ENCODE assay signal across 9 mouse cellular contexts in the genomic region with DNA sequence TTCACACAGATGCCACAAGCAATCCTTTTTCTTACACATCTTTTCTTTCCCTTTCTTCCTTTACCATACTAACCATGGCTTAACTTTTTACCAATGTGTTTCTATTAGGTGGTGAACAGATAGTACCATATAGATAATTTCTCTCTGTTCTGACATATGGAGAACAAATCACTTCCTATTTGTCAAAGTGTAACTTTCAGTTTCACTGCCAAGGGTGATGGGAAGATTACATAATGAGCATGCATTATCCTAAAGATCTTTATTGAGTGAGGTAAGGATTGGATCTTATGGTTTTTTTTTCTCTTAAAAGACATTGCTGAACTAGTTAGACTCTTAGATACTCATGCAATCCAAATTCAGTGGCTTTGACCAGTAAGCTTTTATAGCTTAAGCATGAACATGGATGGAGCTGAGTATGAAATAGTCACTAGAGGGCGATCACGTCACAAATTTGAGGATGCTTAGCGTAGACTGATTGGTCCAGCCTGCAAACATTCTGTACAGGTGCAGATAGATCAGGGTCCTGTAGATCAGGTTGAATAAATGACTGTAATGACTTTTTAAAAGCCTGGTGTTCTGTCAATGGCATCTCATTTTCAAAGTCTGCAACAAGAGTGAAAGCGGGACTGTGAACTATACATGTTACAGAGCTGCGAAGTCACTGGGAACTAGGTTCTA.
DNase-seq lines count a peak whose midpoint lies in the region; ATAC-seq and TF ChIP-seq lines count a peak whose summit lies in the region.
"Had no signal": no experiment of that assay in that cellular context is flagged by ENCODE, and none has a peak within 500 bp of the region (broad histone marks: within the 10 kb centered on the region; RNA-seq: fewer than 3 reads in every experiment).

No protein-coding gene starts in this region.

- peak; percentile 62; the same call in 1 of the 2 replicates for ATAC-seq in limb, embryonic 11.5 days (ENCODE audit: insufficient number of reproducible peaks, low FRiP score, low TSS enrichment, low read depth)
- peak; percentile 92 for ATAC-seq in hindbrain, embryonic 14.5 days (ENCODE audit: low FRiP score)
- ATAC-seq in midbrain, embryonic 14.5 days (ENCODE audit: low FRiP score, low TSS enrichment): peak; percentile 89; the same call in 1 of the 2 replicates

- TF ChIP-seq CTCF in brain, embryonic 14.5 days (IDR thresholded peaks at IDR 0.05; ENCODE audit: borderline replicate concordance, extremely low read depth, insufficient read depth, insufficient read length): peak; percentile 71

- no peaks in the 10 kb centered on the region for H3K9me3 ChIP-seq in limb, embryonic 11.5 days (ENCODE audit: control insufficient read depth, low read length)
- no peaks in the 10 kb centered on the region for H3K9me3 ChIP-seq in limb, embryonic 10.5 days (replicated peaks)
- H3K9me3 ChIP-seq in hindbrain, embryonic 14.5 days (ENCODE audit: control insufficient read depth, low read length): no peaks in the 10 kb centered on the region
- no peaks in the 10 kb centered on the region for H3K9me3 ChIP-seq in midbrain, embryonic 14.5 days (ENCODE audit: control insufficient read depth, low read length)
- H3K9me3 ChIP-seq: limb, embryonic 15.5 days had no signal

- peak; percentile 59 for DNase-seq in limb, embryonic 11.5 days (ENCODE audit: low spot score)
- no peak for DNase-seq in limb, embryonic 10.5 days (ENCODE audit: low spot score)
- peak; percentile 91 for DNase-seq in brain, embryonic 14.5 days (ENCODE audit: low read depth)
- DNase-seq in fibroblast of lung, adult 2 months (ENCODE audit: low read depth): peak; percentile 27
- peak; percentile 86 for DNase-seq in hindbrain, embryonic 14.5 days (ENCODE audit: low spot score)
- peak; percentile 44 to 51 for DNase-seq in left cerebral cortex, adult 18-20 months (ENCODE audit: low spot score in 2 of 2)
- DNase-seq in midbrain, embryonic 14.5 days: peak; percentile 91
- no peak for DNase-seq in ovary, adult 18-20 months (ENCODE audit: low spot score)

- TF ChIP-seq POLR2A in brain, embryonic 14.5 days (IDR thresholded peaks at IDR 0.05; ENCODE audit: borderline replicate concordance, extremely low read depth, insufficient read depth, insufficient read length, poor library complexity, severe bottlenecking): no peak

- H3K4me2 ChIP-seq in limb, embryonic 11.5 days (ENCODE audit: low read depth, severe bottlenecking): no peak overlapping the region
- no peak overlapping the region for H3K4me2 ChIP-seq in hindbrain, embryonic 14.5 days (replicated peaks)
- H3K4me2 ChIP-seq in midbrain, embryonic 14.5 days (ENCODE audit: low read length): no peak overlapping the region
- H3K4me2 ChIP-seq: limb, embryonic 15.5 days had no signal

- H3K36me3 ChIP-seq in limb, embryonic 11.5 days (ENCODE audit: control insufficient read depth, insufficient read depth, low read length): no peaks in the 10 kb centered on the region
- no peaks in the 10 kb centered on the region for H3K36me3 ChIP-seq in limb, embryonic 10.5 days
- no peaks in the 10 kb centered on the region for H3K36me3 ChIP-seq in hindbrain, embryonic 14.5 days (replicated peaks; ENCODE audit: control insufficient read depth, insufficient read depth)
- H3K36me3 ChIP-seq in midbrain, embryonic 14.5 days (ENCODE audit: control insufficient read depth, insufficient read depth, low read length): no peaks in the 10 kb centered on the region
- H3K36me3 ChIP-seq: limb, embryonic 15.5 days had no signal

- no peak overlapping the region for H3K27ac ChIP-seq in limb, embryonic 11.5 days (replicated peaks; ENCODE audit: low read depth, low read length)
- no peak overlapping the region for H3K27ac ChIP-seq in limb, embryonic 10.5 days
- H3K27ac ChIP-seq in hindbrain, embryonic 14.5 days: no peak overlapping the region
- H3K27ac ChIP-seq in midbrain, embryonic 14.5 days (replicated peaks; ENCODE audit: low read depth, low read length): no peak overlapping the region
- H3K27ac ChIP-seq: limb, embryonic 15.5 days had no signal

- 34% methylated on average over 5 of the region's 5 CpGs for WGBS in limb, embryonic 11.5 days
- WGBS in limb, embryonic 10.5 days: 37% methylated on average over 5 of the region's 5 CpGs
- 34% methylated on average over 5 of the region's 5 CpGs for WGBS in hindbrain, embryonic 14.5 days
- 33% methylated on average over 5 of the region's 5 CpGs for WGBS in midbrain, embryonic 14.5 days

- H3K27me3 ChIP-seq in limb, embryonic 11.5 days (ENCODE audit: control insufficient read depth, insufficient read depth, low read length): no peaks in the 10 kb centered on the region
- no peaks in the 10 kb centered on the region for H3K27me3 ChIP-seq in limb, embryonic 10.5 days (ENCODE audit: low read depth, poor library complexity, severe bottlenecking)
- H3K27me3 ChIP-seq in hindbrain, embryonic 14.5 days (ENCODE audit: control insufficient read depth, insufficient read depth, low read length): no peaks in the 10 kb centered on the region
- H3K27me3 ChIP-seq in midbrain, embryonic 14.5 days (ENCODE audit: control insufficient read depth, insufficient read depth, low read length): no peaks in the 10 kb centered on the region
- H3K27me3 ChIP-seq: limb, embryonic 15.5 days had no signal

- H3K9ac ChIP-seq in limb, embryonic 11.5 days (ENCODE audit: low read length): no peak overlapping the region
- no peak overlapping the region for H3K9ac ChIP-seq in hindbrain, embryonic 14.5 days
- H3K9ac ChIP-seq in midbrain, embryonic 14.5 days (replicated peaks; ENCODE audit: low read length): no peak overlapping the region
- H3K9ac ChIP-seq: limb, embryonic 15.5 days had no signal

- H3K4me1 ChIP-seq in limb, embryonic 11.5 days (ENCODE audit: control insufficient read depth, insufficient read depth, low read length): no peaks in the 10 kb centered on the region
- H3K4me1 ChIP-seq in limb, embryonic 10.5 days: no peaks in the 10 kb centered on the region
- H3K4me1 ChIP-seq in hindbrain, embryonic 14.5 days (replicated peaks; ENCODE audit: control insufficient read depth, insufficient read depth, low read length): no peaks in the 10 kb centered on the region
- no peaks in the 10 kb centered on the region for H3K4me1 ChIP-seq in midbrain, embryonic 14.5 days (ENCODE audit: control insufficient read depth, insufficient read depth, low read length)
- H3K4me1 ChIP-seq: limb, embryonic 15.5 days had no signal

- no peak overlapping the region for H3K4me3 ChIP-seq in limb, embryonic 11.5 days (ENCODE audit: low read depth, low read length)
- no peak overlapping the region for H3K4me3 ChIP-seq in limb, embryonic 10.5 days
- H3K4me3 ChIP-seq in hindbrain, embryonic 14.5 days (replicated peaks; ENCODE audit: low read length): no peak overlapping the region
- no peak overlapping the region for H3K4me3 ChIP-seq in midbrain, embryonic 14.5 days (replicated peaks; ENCODE audit: low read depth, low read length)
- H3K4me3 ChIP-seq: limb, embryonic 15.5 days had no signal

Comparison
In these comparisons a context has a peak if more than half of its experiments do, and no peak if none do; other contexts are left out.
1. DNase-seq: peak in limb, embryonic 11.5 days (single experiment), brain, embryonic 14.5 days (single experiment), fibroblast of lung, adult 2 months (single experiment), hindbrain, embryonic 14.5 days (single experiment), left cerebral cortex, adult 18-20 months (2 of 2) and midbrain, embryonic 14.5 days (single experiment); none in limb, embryonic 10.5 days (single experiment) and ovary, adult 18-20 months (single experiment).
2. Peak in every context shown above with its lines, with median percentiles within 50 percentile points of each other: ATAC-seq.